Mouse (Mus musculus) adrenal gland, postnatal 36 days (tissue): ENCODE data around the gene Morf4l2. TPM values are rescaled to one million over a fixed set of nuclear protein-coding genes. Genes with fewer than 3 reads are reported as not detected.
A peak's percentile ranks its signal among the peaks of the same experiment; 100 is the strongest.
"Not testable (repeated sequence)": the region's sequence is repeated elsewhere in the genome, so short reads cannot be mapped to it uniquely, and the experiment has no call there.

Source experiments
- DNase-seq, 2 experiments: peaks; one replicate each; pipeline ENCODE4 v3.0.0; 2021; ENCODE audit warnings: mixed read lengths in 1 of 2
- total RNA-seq, 2 experiments: library from RNA; stranded (reverse); gene quantifications; 2 replicates each; pipeline ENCODE4 v1.2.3; 2021

Gene Morf4l2
- total RNA-seq, 2 experiments from 2014 or later: 280 to 471 TPM

DNA sequence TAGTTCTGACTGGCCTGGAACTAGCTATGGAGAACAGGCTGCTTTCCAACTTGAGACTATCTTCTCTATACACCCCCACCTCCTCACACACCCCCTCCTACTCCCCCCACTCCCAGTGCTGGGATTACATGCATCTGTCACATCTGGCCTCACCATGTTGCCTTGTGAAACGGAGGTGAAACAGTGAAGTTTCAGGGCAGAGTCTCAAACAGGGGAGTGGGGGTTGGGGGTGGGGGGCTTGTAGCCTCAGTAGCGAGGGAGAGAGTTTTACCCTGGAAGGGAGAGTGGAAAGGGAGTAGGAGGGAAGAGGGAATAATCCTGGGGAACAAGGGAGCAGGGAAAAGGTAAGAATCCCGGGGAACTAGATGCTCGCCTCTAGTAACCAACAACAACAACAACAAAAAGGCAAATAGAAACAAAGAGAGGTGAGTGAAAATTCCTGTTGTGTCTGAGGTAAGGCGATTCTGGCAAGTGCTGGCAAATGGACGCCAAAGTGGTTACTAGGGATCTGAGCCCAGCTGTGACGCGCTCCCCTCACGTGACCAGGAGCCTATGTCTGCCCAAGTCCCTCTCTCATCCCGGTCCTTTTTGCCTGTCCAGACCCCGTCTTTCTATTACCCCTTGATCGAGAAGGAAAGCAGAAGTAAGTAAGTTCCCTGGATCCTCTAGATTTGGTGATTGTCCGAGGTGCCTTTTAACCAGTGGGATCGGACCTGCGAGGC, 35.9 kb downstream of the Morf4l2 start, which contains the start of gene Tceal1:
Tceal1 (plus strand) TSS at position 537 of the 722 bp plus-strand sequence.
- DNase-seq: peak; percentile 68 to 78

DNA sequence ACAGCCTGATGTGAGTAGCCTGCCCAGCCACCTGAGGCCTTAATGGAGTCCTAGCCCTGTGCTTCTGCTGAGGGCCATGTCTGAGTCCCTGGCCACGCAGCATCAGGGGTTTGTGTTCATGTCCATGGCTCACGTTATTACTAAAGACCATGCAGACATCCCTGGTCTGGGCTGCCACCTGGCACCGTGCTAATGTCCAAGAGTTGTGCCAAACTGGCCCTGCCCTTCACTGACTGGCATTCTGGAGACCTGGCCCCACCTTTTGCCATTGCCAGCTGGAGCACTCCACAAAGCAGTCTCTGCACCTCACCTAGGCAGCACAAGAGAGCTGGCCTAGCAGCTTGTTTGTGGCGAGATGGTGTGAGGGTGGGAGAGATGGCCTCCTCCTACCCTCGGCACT, 50.3 kb downstream of the Morf4l2 start:
- DNase-seq: no peak

GRCm38 (mm10) chrX:136692294-136692675, 51.2 kb downstream of the Morf4l2 start:
- no peak for DNase-seq

DNA sequence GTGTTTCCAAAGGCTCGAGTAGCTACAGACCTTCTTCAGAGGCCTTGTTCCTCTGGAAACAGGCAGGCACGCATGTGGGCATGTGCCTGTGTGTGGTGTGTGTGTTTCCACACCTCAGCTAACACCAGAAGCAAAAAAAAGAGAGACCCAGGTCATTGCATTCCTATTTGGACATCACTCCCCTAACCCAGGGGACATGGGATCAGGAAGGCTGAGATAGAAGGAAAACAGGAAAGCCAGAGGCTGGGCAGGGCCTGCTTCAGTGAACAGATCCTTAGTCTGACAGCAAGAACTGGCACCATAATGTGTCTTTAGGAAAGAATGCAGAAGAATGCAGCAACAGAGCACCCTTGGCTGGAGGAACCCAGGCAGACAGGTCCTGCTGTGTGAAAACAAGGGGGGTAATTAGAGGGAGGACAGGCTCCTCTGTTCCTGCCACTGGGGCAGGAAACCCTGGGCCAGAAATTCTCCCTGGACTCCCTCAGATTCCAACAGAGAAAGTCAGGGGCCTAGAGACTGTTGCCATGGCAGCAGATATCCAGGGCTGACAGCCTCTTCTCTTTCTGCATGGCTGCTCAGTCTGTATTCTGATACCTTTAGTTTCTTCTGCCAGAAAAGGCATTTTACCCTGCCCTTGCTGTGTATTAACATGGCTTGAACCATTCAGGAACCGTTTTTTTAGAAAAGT, 51.7 kb downstream of the Morf4l2 start:
- not testable (repeated sequence) for DNase-seq

Other genes starting within 250 kb of the Morf4l2 start
- gene Kir3dl1, start 225.7 kb downstream of the Morf4l2 start, total RNA-seq: not detected
- gene Kir3dl2, start 199.6 kb downstream of the Morf4l2 start, total RNA-seq: not detected
- gene Tceal3, start 152.8 kb downstream of the Morf4l2 start, total RNA-seq: 10 to 100 TPM; 18.8 to 34.0 TPM
- gene Tceal1, start 35.7 kb downstream of the Morf4l2 start, total RNA-seq: 10 to 100 TPM; 12.6 to 14.0 TPM
- under 1 TPM in 1 of 2 experiments, not detected in 1; 0.26 TPM for gene Glra4, start 36.5 kb upstream of the Morf4l2 start, total RNA-seq
- gene Plp1, start 79.0 kb upstream of the Morf4l2 start, total RNA-seq: 1 to 10 TPM; 4.4 to 5.1 TPM
- gene Rab9b, start 125.1 kb upstream of the Morf4l2 start, total RNA-seq: under 1 TPM; 0.23 to 0.36 TPM
- not detected for gene H2bfm, start 183.6 kb upstream of the Morf4l2 start, total RNA-seq
- gene Tmsb15b2, start 231.8 kb upstream of the Morf4l2 start, total RNA-seq: 10 to 100 TPM; 17.0 to 19.8 TPM
- gene Tmsb15l, start 233.2 kb upstream of the Morf4l2 start, total RNA-seq: 1 to 10 TPM; 1.2 to 2.5 TPM
- 1 to 10 TPM; 4.4 to 5.8 TPM for gene Tmsb15b1, start 233.2 kb upstream of the Morf4l2 start, total RNA-seq
- 10 to 100 TPM in 1 of 2 experiments, 1 to 10 TPM in 1; 8.9 to 10.0 TPM for gene Zcchc18, start 249.5 kb upstream of the Morf4l2 start, total RNA-seq